ENCODE assay signal across 18 mouse cellular contexts in the genomic region with DNA sequence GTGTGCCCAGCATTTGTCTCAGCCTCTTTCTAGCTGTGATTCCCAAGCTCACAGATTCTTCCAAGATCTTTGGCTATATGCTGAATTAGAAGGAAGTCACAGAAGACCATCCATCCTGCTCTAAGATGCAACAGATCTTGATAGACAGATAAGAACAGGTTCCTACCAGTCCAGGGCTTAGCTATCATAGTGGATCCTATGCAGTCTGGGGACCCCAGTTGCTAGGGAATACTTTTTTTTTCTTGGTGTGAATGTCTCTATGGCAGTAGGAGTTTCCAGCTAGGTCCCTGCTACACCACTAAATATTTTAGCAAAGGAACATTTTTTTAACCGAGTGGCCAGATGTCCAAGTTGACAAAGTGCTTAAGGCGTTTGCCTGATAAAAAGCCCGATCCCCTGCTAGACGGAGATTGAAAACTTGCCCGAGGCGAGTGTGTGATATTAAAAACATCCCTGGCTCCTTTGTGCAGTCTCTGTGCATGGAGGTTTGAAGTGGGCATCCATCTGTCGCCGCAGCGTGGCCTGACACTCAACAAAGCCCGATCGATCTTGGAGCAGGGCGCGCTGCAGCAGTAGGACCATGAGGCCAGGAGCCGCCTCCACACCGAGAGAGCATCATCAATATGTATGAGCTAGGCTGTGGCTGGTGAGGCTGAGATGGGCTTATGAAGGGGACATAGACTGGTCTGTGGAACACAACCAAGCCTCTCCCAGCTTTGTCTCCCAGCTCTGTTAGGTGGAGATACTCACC. TPM values are rescaled to one million over a fixed set of nuclear protein-coding genes. Genes with fewer than 3 reads are reported as not detected.
DNase-seq lines count a peak whose midpoint lies in the region; ATAC-seq and TF ChIP-seq lines count a peak whose summit lies in the region.
"Had no signal": no experiment of that assay in that cellular context is flagged by ENCODE, and none has a peak within 500 bp of the region (broad histone marks: within the 10 kb centered on the region; RNA-seq: fewer than 3 reads in every experiment).

No protein-coding gene starts in this region.

- H3K4me3 ChIP-seq in embryonic facial prominence, embryonic 11.5 days (ENCODE audit: low read depth, low read length): no peak overlapping the region
- H3K4me3 ChIP-seq in hindbrain, embryonic 14.5 days (replicated peaks; ENCODE audit: low read length): no peak overlapping the region
- no peak overlapping the region for H3K4me3 ChIP-seq in midbrain, embryonic 16.5 days (ENCODE audit: low read depth, low read length)
- H3K4me3 ChIP-seq: heart, embryonic 15.5 days; limb, embryonic 13.5 days had no signal

- TF ChIP-seq CTCF in brain, embryonic 14.5 days (IDR thresholded peaks at IDR 0.05; ENCODE audit: borderline replicate concordance, extremely low read depth, insufficient read depth, insufficient read length): no peak

- TF ChIP-seq POLR2A in brain, embryonic 14.5 days (IDR thresholded peaks at IDR 0.05; ENCODE audit: borderline replicate concordance, extremely low read depth, insufficient read depth, insufficient read length, poor library complexity, severe bottlenecking): no peak

- H3K9me3 ChIP-seq in embryonic facial prominence, embryonic 11.5 days (replicated peaks; ENCODE audit: control insufficient read depth, low read length): no peaks in the 10 kb centered on the region
- no peaks in the 10 kb centered on the region for H3K9me3 ChIP-seq in hindbrain, embryonic 14.5 days (ENCODE audit: control insufficient read depth, low read length)
- no peaks in the 10 kb centered on the region for H3K9me3 ChIP-seq in midbrain, embryonic 16.5 days (replicated peaks; ENCODE audit: control insufficient read depth, low read length, poor library complexity, severe bottlenecking)
- H3K9me3 ChIP-seq: heart, embryonic 15.5 days; limb, embryonic 13.5 days had no signal

- ATAC-seq in embryonic facial prominence, embryonic 11.5 days (replicated peaks; ENCODE audit: insufficient number of reproducible peaks, low FRiP score, low TSS enrichment, low read depth): peak; percentile 72; the same call in 1 of the 2 replicates
- peak; percentile 66 for ATAC-seq in hindbrain, embryonic 14.5 days (ENCODE audit: low FRiP score)
- peak; percentile 69; the same call in 1 of the 2 replicates for ATAC-seq in midbrain, embryonic 16.5 days
- ATAC-seq: CD4-positive, CD25-positive, alpha-beta regulatory T cell, adult 4 months; inflammation-experienced regulatory T-cells, adult 6 months had no signal

- peak; percentile 82 for DNase-seq in brain, embryonic 14.5 days (ENCODE audit: low read depth)
- DNase-seq in embryonic facial prominence, embryonic 11.5 days (ENCODE audit: low spot score): no peak
- DNase-seq in hindbrain, embryonic 14.5 days (ENCODE audit: low spot score): peak; percentile 40
- DNase-seq in Muller cell, postnatal 12 days (ENCODE audit: inconsistent ontology term): no peak
- DNase-seq in yolk sac, embryonic 10.5 days (ENCODE audit: low spot score): no peak
- DNase-seq in urinary bladder, adult 18-20 months (ENCODE audit: low spot score in 2 of 2): no peak
- DNase-seq in urinary bladder, postnatal 36 days (ENCODE audit: low spot score in 2 of 2): no peak
- DNase-seq: adrenal gland, adult 8-10 months; lung, embryonic 14.5 days; right cerebral cortex, postnatal 4 days; thymus, postnatal 25 days had no signal

- peak overlapping the region; percentile 20; the same call in 1 of the 2 replicates for H3K27ac ChIP-seq in embryonic facial prominence, embryonic 11.5 days (replicated peaks; ENCODE audit: low read depth, low read length)
- H3K27ac ChIP-seq in hindbrain, embryonic 14.5 days: peak overlapping the region; percentile 61
- peak overlapping the region; percentile 10 for H3K27ac ChIP-seq in midbrain, embryonic 16.5 days (ENCODE audit: low read length)
- H3K27ac ChIP-seq: heart, embryonic 15.5 days; limb, embryonic 13.5 days had no signal

- no peaks in the 10 kb centered on the region for H3K36me3 ChIP-seq in embryonic facial prominence, embryonic 11.5 days (replicated peaks; ENCODE audit: control insufficient read depth, insufficient read depth, low read depth, low read length)
- no peaks in the 10 kb centered on the region for H3K36me3 ChIP-seq in hindbrain, embryonic 14.5 days (replicated peaks; ENCODE audit: control insufficient read depth, insufficient read depth)
- no peaks in the 10 kb centered on the region for H3K36me3 ChIP-seq in midbrain, embryonic 16.5 days (ENCODE audit: control insufficient read depth, insufficient read depth, low read length)
- H3K36me3 ChIP-seq: heart, embryonic 15.5 days; limb, embryonic 13.5 days had no signal

- no peak overlapping the region for H3K4me2 ChIP-seq in embryonic facial prominence, embryonic 11.5 days (ENCODE audit: low read depth, low read length)
- H3K4me2 ChIP-seq in hindbrain, embryonic 14.5 days (replicated peaks): no peak overlapping the region
- H3K4me2 ChIP-seq in midbrain, embryonic 16.5 days (ENCODE audit: low read length): no peak overlapping the region
- H3K4me2 ChIP-seq: heart, embryonic 15.5 days; limb, embryonic 13.5 days; lung, embryonic 14.5 days had no signal

- H3K27me3 ChIP-seq in embryonic facial prominence, embryonic 11.5 days (ENCODE audit: control insufficient read depth, insufficient read depth, low read length): no peaks in the 10 kb centered on the region
- H3K27me3 ChIP-seq in hindbrain, embryonic 14.5 days (ENCODE audit: control insufficient read depth, insufficient read depth, low read length): no peaks in the 10 kb centered on the region
- no peaks in the 10 kb centered on the region for H3K27me3 ChIP-seq in midbrain, embryonic 16.5 days (ENCODE audit: control insufficient read depth, insufficient read depth, low read depth, low read length)

- 51% methylated on average over 15 of the region's 15 CpGs for whole genome bisulfite sequencing in embryonic facial prominence, embryonic 11.5 days
- 14% methylated on average over 15 of the region's 15 CpGs for WGBS in hindbrain, embryonic 14.5 days
- WGBS in midbrain, embryonic 16.5 days: 13% methylated on average over 15 of the region's 15 CpGs

- H3K4me1 ChIP-seq in embryonic facial prominence, embryonic 11.5 days (ENCODE audit: control insufficient read depth, insufficient read depth, low read length): no peaks in the 10 kb centered on the region
- peaks cover 8% of the 10 kb centered on the region for H3K4me1 ChIP-seq in hindbrain, embryonic 14.5 days (replicated peaks; ENCODE audit: control insufficient read depth, insufficient read depth, low read length)
- H3K4me1 ChIP-seq in midbrain, embryonic 16.5 days (ENCODE audit: control insufficient read depth, insufficient read depth, low read length): peaks cover 13% of the 10 kb centered on the region
- H3K4me1 ChIP-seq: heart, embryonic 15.5 days; limb, embryonic 13.5 days had no signal

- no peak overlapping the region for H3K9ac ChIP-seq in embryonic facial prominence, embryonic 11.5 days (replicated peaks; ENCODE audit: low read length)
- no peak overlapping the region for H3K9ac ChIP-seq in hindbrain, embryonic 14.5 days
- H3K9ac ChIP-seq in midbrain, embryonic 16.5 days (ENCODE audit: low read depth, low read length): no peak overlapping the region
- H3K9ac ChIP-seq: heart, embryonic 15.5 days; limb, embryonic 13.5 days; lung, embryonic 14.5 days had no signal

RNA-seq across cellular contexts. Expression of gene Bhlhe23, which starts 18.0 kb away (rescaled TPM):
- 8.5 and 10.6 TPM in 2 replicates for polyA plus RNA-seq in brain, embryonic 14.5 days (2012; rRNA removed)
- polyA plus RNA-seq in embryonic facial prominence, embryonic 11.5 days (2014; fragmentation: Nextera tagmentation; extraction: Ambion mirVana): 0.50 and 1.4 TPM in 2 replicates
- polyA plus RNA-seq in hindbrain, embryonic 14.5 days (2014; fragmentation: Nextera tagmentation; extraction: Ambion mirVana): 0.36 and 1.3 TPM in 2 replicates
- polyA plus RNA-seq in midbrain, embryonic 16.5 days (2015; fragmentation: Nextera tagmentation; extraction: Ambion mirVana): 10.1 and 10.4 TPM in 2 replicates
- polyA plus RNA-seq: CD4-positive, CD25-positive, alpha-beta regulatory T cell, adult 4 months; heart, embryonic 15.5 days; inflammation-experienced regulatory T-cells, adult 6 months; kidney, embryonic 16.5 days; lung, embryonic 14.5 days; stomach, embryonic 14.5 days had no signal

RNA-seq across cellular contexts. Expression of gene Slc17a9, which starts 33.6 kb away (rescaled TPM):
- polyA plus RNA-seq in brain, embryonic 14.5 days (2012; rRNA removed): 0.83 and 0.85 TPM in 2 replicates
- 0.24 TPM in 1 of 2 replicates, not detected in the other for polyA plus RNA-seq in embryonic facial prominence, embryonic 11.5 days (2014; fragmentation: Nextera tagmentation; extraction: Ambion mirVana)
- polyA plus RNA-seq in hindbrain, embryonic 14.5 days (2014; fragmentation: Nextera tagmentation; extraction: Ambion mirVana): 0.16 and 0.37 TPM in 2 replicates
- 0.11 and 0.24 TPM in 2 replicates for polyA plus RNA-seq in midbrain, embryonic 16.5 days (2015; fragmentation: Nextera tagmentation; extraction: Ambion mirVana)

RNA-seq across cellular contexts. Expression of gene Gid8, which starts 48.8 kb away (rescaled TPM):
- 62.8 and 64.7 TPM in 2 replicates for polyA plus RNA-seq in brain, embryonic 14.5 days (2012; rRNA removed)
- polyA plus RNA-seq in embryonic facial prominence, embryonic 11.5 days (2014; fragmentation: Nextera tagmentation; extraction: Ambion mirVana): 68.7 and 72.1 TPM in 2 replicates
- 56.3 and 56.7 TPM in 2 replicates for polyA plus RNA-seq in hindbrain, embryonic 14.5 days (2014; fragmentation: Nextera tagmentation; extraction: Ambion mirVana)
- 55.1 and 57.1 TPM in 2 replicates for polyA plus RNA-seq in midbrain, embryonic 16.5 days (2015; fragmentation: Nextera tagmentation; extraction: Ambion mirVana)

RNA-seq across cellular contexts. Expression of gene Dido1, which starts 48.9 kb away (rescaled TPM):
- polyA plus RNA-seq in brain, embryonic 14.5 days (2012; rRNA removed): 24.9 and 31.0 TPM in 2 replicates
- 27.8 and 28.3 TPM in 2 replicates for polyA plus RNA-seq in embryonic facial prominence, embryonic 11.5 days (2014; fragmentation: Nextera tagmentation; extraction: Ambion mirVana)
- 26.6 and 27.1 TPM in 2 replicates for polyA plus RNA-seq in hindbrain, embryonic 14.5 days (2014; fragmentation: Nextera tagmentation; extraction: Ambion mirVana)
- polyA plus RNA-seq in midbrain, embryonic 16.5 days (2015; fragmentation: Nextera tagmentation; extraction: Ambion mirVana): 23.9 and 26.8 TPM in 2 replicates

Comparison
In these comparisons a context has a peak if more than half of its experiments do, and no peak if none do; other contexts are left out.
1. DNase-seq: peak in brain, embryonic 14.5 days (single experiment) and hindbrain, embryonic 14.5 days (single experiment); none in embryonic facial prominence, embryonic 11.5 days (single experiment), Muller cell, postnatal 12 days (single experiment), yolk sac, embryonic 10.5 days (single experiment), urinary bladder, adult 18-20 months (0 of 2) and urinary bladder, postnatal 36 days (0 of 2).
2. H3K27ac ChIP-seq: peak in every context shown above with its lines; median percentile 61 in hindbrain, embryonic 14.5 days; 20 in embryonic facial prominence, embryonic 11.5 days; 10 in midbrain, embryonic 16.5 days.
3. Peak in every context shown above with its lines, with median percentiles within 50 percentile points of each other: ATAC-seq.